Mouse (Mus musculus): ENCODE data around the gene Gbp3.

GRCm38 (mm10) chr3:142533185-142533584 is 26.6 kb upstream of the Gbp3 start:
- TF ChIP-seq CTCF (IDR thresholded peaks at IDR 0.05; ENCODE audit: borderline replicate concordance, insufficient read depth, low read depth, low read length) (no peak), POLR2A (IDR thresholded peaks at IDR 0.05; ENCODE audit: borderline replicate concordance, insufficient read depth, low read length) (no peak)
